Mouse (Mus musculus): ENCODE measurements around the gene Wapl.

The Wapl gene

GRCm38 (mm10) chr14:34693970-34694369 is 20.2 kb downstream of the Wapl start:
- DNase-seq (ENCODE audit: low read depth, low spot score) = no peak

GRCm38 (mm10) chr14:34697376-34697775 is 23.6 kb downstream of the Wapl start:
- DNase-seq (ENCODE audit: low read depth, low spot score) = no peak

- DNase-seq (ENCODE audit: low read depth, low spot score) = no peak
These were observed 36.5 kb downstream of the Wapl start for GRCm38 (mm10) chr14:34710209-34710608.

GRCm38 (mm10) chr14:34712027-34712426 is 38.3 kb downstream of the Wapl start:
- no peak for DNase-seq (ENCODE audit: low read depth, low spot score)

GRCm38 (mm10) chr14:34712857-34713256 is 39.1 kb downstream of the Wapl start:
- DNase-seq (ENCODE audit: low read depth, low spot score) = no peak

- no peak for DNase-seq (ENCODE audit: low read depth, low spot score)
These were observed 44.4 kb downstream of the Wapl start for GRCm38 (mm10) chr14:34718150-34718549.

- DNase-seq (ENCODE audit: low read depth, low spot score) = no peak
These were observed 54.0 kb downstream of the Wapl start for GRCm38 (mm10) chr14:34727709-34728108.

- no peak for DNase-seq (ENCODE audit: low read depth, low spot score)
These were observed 61.7 kb downstream of the Wapl start for GRCm38 (mm10) chr14:34735405-34735804.

GRCm38 (mm10) chr14:34745401-34745800 is 71.7 kb downstream of the Wapl start:
- no peak for DNase-seq (ENCODE audit: low read depth, low spot score)

- DNase-seq (ENCODE audit: low read depth, low spot score) = no peak
These were observed 82.0 kb downstream of the Wapl start for GRCm38 (mm10) chr14:34755731-34756130.

GRCm38 (mm10) chr14:34759938-34760337 is 86.2 kb downstream of the Wapl start:
- no peak for DNase-seq (ENCODE audit: low read depth, low spot score)

- no peak for DNase-seq (ENCODE audit: low read depth, low spot score)
These were observed 87.6 kb downstream of the Wapl start for GRCm38 (mm10) chr14:34761082-34761959.

GRCm38 (mm10) chr14:34762682-34763081 is 89.0 kb downstream of the Wapl start:
- no peak for DNase-seq (ENCODE audit: low read depth, low spot score)

- no peak for DNase-seq (ENCODE audit: low read depth, low spot score)
These were observed 90.2 kb downstream of the Wapl start for GRCm38 (mm10) chr14:34763771-34764539.

GRCm38 (mm10) chr14:34764908-34765307 is 91.2 kb downstream of the Wapl start:
- no peak for DNase-seq (ENCODE audit: low read depth, low spot score)

- no peak for DNase-seq (ENCODE audit: low read depth, low spot score)
These were observed 91.7 kb downstream of the Wapl start for GRCm38 (mm10) chr14:34765380-34765779.

- no peak for DNase-seq (ENCODE audit: low read depth, low spot score)
These were observed 92.5 kb downstream of the Wapl start for GRCm38 (mm10) chr14:34766181-34766580.

GRCm38 (mm10) chr14:34768373-34768772 is 94.6 kb downstream of the Wapl start:
- peak; percentile 19 for DNase-seq (ENCODE audit: low read depth, low spot score)

- DNase-seq (ENCODE audit: low read depth, low spot score) = peak; percentile 46
These were observed 95.4 kb downstream of the Wapl start for GRCm38 (mm10) chr14:34769021-34769566.

- DNase-seq (ENCODE audit: low read depth, low spot score) = no peak
These were observed 95.9 kb downstream of the Wapl start for GRCm38 (mm10) chr14:34769567-34770158.

- DNase-seq (ENCODE audit: low read depth, low spot score) = no peak
These were observed 96.7 kb downstream of the Wapl start for GRCm38 (mm10) chr14:34770467-34770866.

- no peak for DNase-seq (ENCODE audit: low read depth, low spot score)
These were observed 97.9 kb downstream of the Wapl start for GRCm38 (mm10) chr14:34771601-34772000.

Measured in c-Kit-negative CD71-positive TER-119-positive erythroid progenitor cells, embryonic 14.5 days (primary cell).